Mouse (Mus musculus) lung, adult 2 months (tissue): Measurements from ENCODE around the gene Rab11fip4. TPM values are rescaled to one million over a fixed set of nuclear protein-coding genes. Genes with fewer than 3 reads are reported as not detected.

Experiments
- DNase-seq: peaks from one replicate; pipeline ENCODE4 v3.0.0; 2022
- H3K4me1 ChIP-seq: fragments of 200-500 bp; 2 replicates; pipeline ENCODE4 v1.6.1; 2011; ENCODE audit warnings: low read length; ENCODE audit not compliant: control insufficient read depth, insufficient read depth
- H3K4me3 ChIP-seq: fragments of 200-500 bp; replicated peaks from 2 replicates; pipeline ENCODE3; 2011; ENCODE audit warnings: low read depth, mild to moderate bottlenecking, control low read depth, low read length; ENCODE audit errors: extremely low read depth
- CTCF ChIP-seq: fragments of 200-500 bp; IDR thresholded peaks from 2 replicates; pipeline ENCODE4 v1.5.1; 2011; ENCODE audit warnings: mild to moderate bottlenecking, low read length, control low read depth; ENCODE audit not compliant: insufficient read depth
- POLR2A ChIP-seq: fragments of 200-500 bp; IDR thresholded peaks from 2 replicates; pipeline ENCODE4 v1.6.1; 2011; ENCODE audit warnings: low read depth, mild to moderate bottlenecking, control low read depth, low read length, borderline replicate concordance; ENCODE audit errors: extremely low read depth
- WGBS: fragments of 180-500 bp; shearing (Covaris S2); methylation state at CpG from one replicate; pipeline ENCODE4 v1.1.7; 2018; 5-methylcytosine and 5-hydroxymethylcytosine counted together
- polyA plus RNA-seq: library from polyadenylated mRNA; depleted of rRNA; stranded (reverse); fragments of >200 nt; gene quantifications from 2 replicates; pipeline ENCODE4 v1.2.3, GENCODE M21; 2012

Gene Rab11fip4
- polyA plus RNA-seq, 1 experiment = 7.3 TPM

GRCm38 (mm10) chr11:79674231-79674630 is 83.2 kb downstream of the Rab11fip4 start:
- 77% methylated on average over 3 of the region's 3 CpGs for WGBS
- no peak for DNase-seq
- Histone ChIP-seq H3K4me1 (peaks cover 4% of the 10 kb centered on the region; the same call in 1 of the 2 replicates), H3K4me3 (no peak overlapping the region)
- no peak for TF ChIP-seq POLR2A

GRCm38 (mm10) chr11:79674632-79675031 is 83.6 kb downstream of the Rab11fip4 start:
- Histone ChIP-seq H3K4me1 (peaks cover 4% of the 10 kb centered on the region; the same call in 1 of the 2 replicates), H3K4me3 (no peak overlapping the region)
- no peak for TF ChIP-seq POLR2A
- TF ChIP-seq CTCF = no peak
- 72% methylated on average over 7 of the region's 7 CpGs for WGBS
- no peak for DNase-seq

- TF ChIP-seq POLR2A (no peak), CTCF (no peak)
- 73% methylated on average over 12 of the region's 12 CpGs for WGBS
Observed at GRCm38 (mm10) chr11:79675285-79675684, 84.3 kb downstream of the Rab11fip4 start.

GRCm38 (mm10) chr11:79675994-79676393 is 85.0 kb downstream of the Rab11fip4 start:
- H3K4me3 ChIP-seq = no peak overlapping the region
- WGBS = 71% methylated on average over 6 of the region's 6 CpGs
- TF ChIP-seq CTCF (no peak), POLR2A (no peak)
- H3K4me1 ChIP-seq = peaks cover 4% of the 10 kb centered on the region; the same call in 1 of the 2 replicates
- DNase-seq = no peak

More at GRCm38 (mm10) chr11:79675285-79675684, 84.3 kb downstream of the Rab11fip4 start:
- no peak for DNase-seq
- no peak overlapping the region for H3K4me3 ChIP-seq
- H3K4me1 ChIP-seq = peaks cover 4% of the 10 kb centered on the region; the same call in 1 of the 2 replicates

- no peak for DNase-seq
- peaks cover 4% of the 10 kb centered on the region; the same call in 1 of the 2 replicates for H3K4me1 ChIP-seq
- WGBS = 64% methylated on average over 2 of the region's 2 CpGs
- no peak overlapping the region for H3K4me3 ChIP-seq
- TF ChIP-seq CTCF (no peak), POLR2A (no peak)
Observed at GRCm38 (mm10) chr11:79676483-79676967, 85.5 kb downstream of the Rab11fip4 start.

GRCm38 (mm10) chr11:79677402-79677801 is 86.4 kb downstream of the Rab11fip4 start:
- no peak overlapping the region for H3K4me3 ChIP-seq
- WGBS = 83% methylated on average over 9 of the region's 9 CpGs
- DNase-seq = no peak
- TF ChIP-seq CTCF (no peak), POLR2A (no peak)
- H3K4me1 ChIP-seq = peaks cover 4% of the 10 kb centered on the region; the same call in 1 of the 2 replicates

- 78% methylated on average over 20 of the region's 20 CpGs for WGBS
- H3K4me1 ChIP-seq = no peaks in the 10 kb centered on the region; the same call in 1 of the 2 replicates
- H3K4me3 ChIP-seq = no peak overlapping the region
- no peak for DNase-seq
- TF ChIP-seq POLR2A (no peak), CTCF (no peak)
Observed at GRCm38 (mm10) chr11:79678363-79679153, 87.5 kb downstream of the Rab11fip4 start.

GRCm38 (mm10) chr11:79679929-79680328 is 88.9 kb downstream of the Rab11fip4 start:
- Histone ChIP-seq H3K4me1 (no peaks in the 10 kb centered on the region), H3K4me3 (no peak overlapping the region)
- WGBS = 64% methylated on average over 5 of the region's 5 CpGs
- TF ChIP-seq CTCF (no peak), POLR2A (no peak)
- no peak for DNase-seq

GRCm38 (mm10) chr11:79680559-79680958 is 89.5 kb downstream of the Rab11fip4 start:
- H3K4me3 ChIP-seq = no peak overlapping the region
- WGBS = 87% methylated on average over 11 of the region's 11 CpGs
- no peaks in the 10 kb centered on the region for H3K4me1 ChIP-seq
- TF ChIP-seq CTCF (no peak), POLR2A (no peak)
- no peak for DNase-seq

- Histone ChIP-seq H3K4me3 (no peak overlapping the region), H3K4me1 (no peaks in the 10 kb centered on the region)
- DNase-seq = no peak
- TF ChIP-seq POLR2A = no peak
- TF ChIP-seq CTCF = no peak
- 80% methylated on average over 5 of the region's 5 CpGs for WGBS
Observed at GRCm38 (mm10) chr11:79681182-79681581, 90.2 kb downstream of the Rab11fip4 start.
